12 mouse cellular contexts compared by ENCODE assay signal in genomic region chr8:78232870-78233707, GRCm38 (mm10). TPM values are rescaled to one million over a fixed set of nuclear protein-coding genes. Genes with fewer than 3 reads are reported as not detected.
DNase-seq lines count a peak whose midpoint lies in the region; ATAC-seq lines count a peak whose summit lies in the region.
"Had no signal": no experiment of that assay in that cellular context is flagged by ENCODE, and none has a peak within 500 bp of the region (broad histone marks: within the 10 kb centered on the region; RNA-seq: fewer than 3 reads in every experiment).

No protein-coding gene starts in this region.

- no peak overlapping the region for H3K27ac ChIP-seq in forebrain, embryonic 13.5 days
- no peak overlapping the region for H3K27ac ChIP-seq in forebrain, embryonic 11.5 days (ENCODE audit: low read depth, low read length)
- no peak overlapping the region for H3K27ac ChIP-seq in neural tube, embryonic 12.5 days
- no peak overlapping the region for H3K27ac ChIP-seq in midbrain, embryonic 13.5 days
- H3K27ac ChIP-seq: intestine, embryonic 15.5 days had no signal

- no peaks in the 10 kb centered on the region for H3K9me3 ChIP-seq in forebrain, embryonic 13.5 days (replicated peaks)
- no peaks in the 10 kb centered on the region for H3K9me3 ChIP-seq in forebrain, embryonic 11.5 days (ENCODE audit: control insufficient read depth, low read length)
- no peaks in the 10 kb centered on the region for H3K9me3 ChIP-seq in neural tube, embryonic 12.5 days
- no peaks in the 10 kb centered on the region for H3K9me3 ChIP-seq in midbrain, embryonic 13.5 days
- H3K9me3 ChIP-seq: intestine, embryonic 15.5 days had no signal

- peak overlapping the region; percentile 34; the same call in 1 of the 2 replicates for H3K9ac ChIP-seq in forebrain, embryonic 13.5 days
- H3K9ac ChIP-seq in forebrain, embryonic 11.5 days (ENCODE audit: low read length), result no peak overlapping the region
- no peak overlapping the region for H3K9ac ChIP-seq in neural tube, embryonic 12.5 days
- H3K9ac ChIP-seq in midbrain, embryonic 13.5 days (replicated peaks), result peak overlapping the region; percentile 29; the same call in 1 of the 2 replicates
- H3K9ac ChIP-seq: intestine, embryonic 15.5 days had no signal

- H3K4me1 ChIP-seq in forebrain, embryonic 13.5 days, result peaks cover 12% of the 10 kb centered on the region; the same call in 1 of the 2 replicates
- no peaks in the 10 kb centered on the region for H3K4me1 ChIP-seq in forebrain, embryonic 11.5 days (replicated peaks; ENCODE audit: control insufficient read depth, insufficient read depth, low read length)
- 0 out of 2 replicates have a peak, but pooled peaks cover 6% of the 10 kb centered on the region for H3K4me1 ChIP-seq in neural tube, embryonic 12.5 days
- peaks cover 20% of the 10 kb centered on the region for H3K4me1 ChIP-seq in midbrain, embryonic 13.5 days (replicated peaks)
- H3K4me1 ChIP-seq: intestine, embryonic 15.5 days had no signal

- 0 out of 2 replicates have a peak, but pooled peaks cover 5% of the 10 kb centered on the region for H3K27me3 ChIP-seq in forebrain, embryonic 13.5 days
- no peaks in the 10 kb centered on the region for H3K27me3 ChIP-seq in forebrain, embryonic 11.5 days (ENCODE audit: control insufficient read depth, insufficient read depth, low read length)
- no peaks in the 10 kb centered on the region for H3K27me3 ChIP-seq in neural tube, embryonic 12.5 days (replicated peaks)
- H3K27me3 ChIP-seq in midbrain, embryonic 13.5 days, result no peaks in the 10 kb centered on the region
- H3K27me3 ChIP-seq: intestine, embryonic 15.5 days had no signal

- peak; percentile 71; the same call in 1 of the 2 replicates for ATAC-seq in forebrain, embryonic 13.5 days
- no peak for ATAC-seq in forebrain, embryonic 11.5 days (replicated peaks; ENCODE audit: low FRiP score)
- ATAC-seq in neural tube, embryonic 12.5 days (ENCODE audit: low FRiP score, low read depth), result no peak
- ATAC-seq in midbrain, embryonic 13.5 days, result no peak
- ATAC-seq: intestine, embryonic 15.5 days had no signal

- H3K4me2 ChIP-seq in forebrain, embryonic 13.5 days, result peak overlapping the region; percentile 37
- H3K4me2 ChIP-seq in forebrain, embryonic 11.5 days (ENCODE audit: low read depth, low read length, severe bottlenecking), result no peak overlapping the region; the same call in 1 of the 2 replicates
- H3K4me2 ChIP-seq in neural tube, embryonic 12.5 days (replicated peaks), result peak overlapping the region; percentile 15; the same call in 1 of the 2 replicates
- H3K4me2 ChIP-seq in midbrain, embryonic 13.5 days (replicated peaks), result peak overlapping the region; percentile 35
- H3K4me2 ChIP-seq: intestine, embryonic 15.5 days had no signal

- 26% methylated on average over 14 of the region's 14 CpGs for WGBS in forebrain, embryonic 13.5 days
- 38% methylated on average over 14 of the region's 14 CpGs for WGBS in forebrain, embryonic 11.5 days
- 51% methylated on average over 14 of the region's 14 CpGs for WGBS in neural tube, embryonic 12.5 days
- 40% methylated on average over 14 of the region's 14 CpGs for WGBS in midbrain, embryonic 13.5 days

- H3K36me3 ChIP-seq in forebrain, embryonic 13.5 days (ENCODE audit: poor library complexity, severe bottlenecking), result no peaks in the 10 kb centered on the region
- H3K36me3 ChIP-seq in forebrain, embryonic 11.5 days (ENCODE audit: control insufficient read depth, insufficient read depth, low read length), result no peaks in the 10 kb centered on the region
- no peaks in the 10 kb centered on the region for H3K36me3 ChIP-seq in neural tube, embryonic 12.5 days
- no peaks in the 10 kb centered on the region for H3K36me3 ChIP-seq in midbrain, embryonic 13.5 days
- H3K36me3 ChIP-seq: intestine, embryonic 15.5 days had no signal

- no peak for DNase-seq in forebrain, embryonic 11.5 days (ENCODE audit: low spot score)
- DNase-seq in neural tube, embryonic 10.5 days (ENCODE audit: extremely low spot score, low spot score), result no peak
- DNase-seq in kidney, postnatal 4 days, result no peak
- no peak for DNase-seq in B cell, adult 2 months
- DNase-seq in right cerebral cortex, postnatal 4 days, result no peak
- DNase-seq: gastrocnemius, postnatal 36 days; lung, adult 18-20 months had no signal

- H3K4me3 ChIP-seq in forebrain, embryonic 13.5 days, result no peak overlapping the region
- no peak overlapping the region for H3K4me3 ChIP-seq in forebrain, embryonic 11.5 days (ENCODE audit: low read depth, low read length)
- H3K4me3 ChIP-seq in neural tube, embryonic 12.5 days, result no peak overlapping the region
- H3K4me3 ChIP-seq in midbrain, embryonic 13.5 days (replicated peaks), result no peak overlapping the region
- H3K4me3 ChIP-seq: intestine, embryonic 15.5 days had no signal

RNA-seq across cellular contexts. Expression of gene Ttc29, which starts 20.0 kb away (rescaled TPM):
- 0.50 and 0.55 TPM in 2 replicates for polyA plus RNA-seq in forebrain, embryonic 13.5 days (2015; fragmentation: Nextera tagmentation; extraction: Ambion mirVana)
- 0.43 TPM in 1 of 2 replicates, not detected in the other for polyA plus RNA-seq in forebrain, embryonic 11.5 days (2014; fragmentation: Nextera tagmentation; extraction: Ambion mirVana)
- not detected in 2 replicates for polyA plus RNA-seq in neural tube, embryonic 12.5 days (2016; fragmentation: Nextera tagmentation; extraction: Ambion mirVana)
- polyA plus RNA-seq in midbrain, embryonic 13.5 days (2015; fragmentation: Nextera tagmentation; extraction: Ambion mirVana), result 0.28 and 0.38 TPM in 2 replicates
- polyA plus RNA-seq: intestine, embryonic 15.5 days; large intestine, adult 2 months had no signal

Comparison
In these comparisons a context has a peak if more than half of its experiments do, and no peak if none do; other contexts are left out.
1. H3K9ac ChIP-seq: peak in forebrain, embryonic 13.5 days (single experiment) and midbrain, embryonic 13.5 days (single experiment); none in forebrain, embryonic 11.5 days (single experiment) and neural tube, embryonic 12.5 days (single experiment).